Mouse (Mus musculus): ENCODE results near the gene Tsku.

DNA sequence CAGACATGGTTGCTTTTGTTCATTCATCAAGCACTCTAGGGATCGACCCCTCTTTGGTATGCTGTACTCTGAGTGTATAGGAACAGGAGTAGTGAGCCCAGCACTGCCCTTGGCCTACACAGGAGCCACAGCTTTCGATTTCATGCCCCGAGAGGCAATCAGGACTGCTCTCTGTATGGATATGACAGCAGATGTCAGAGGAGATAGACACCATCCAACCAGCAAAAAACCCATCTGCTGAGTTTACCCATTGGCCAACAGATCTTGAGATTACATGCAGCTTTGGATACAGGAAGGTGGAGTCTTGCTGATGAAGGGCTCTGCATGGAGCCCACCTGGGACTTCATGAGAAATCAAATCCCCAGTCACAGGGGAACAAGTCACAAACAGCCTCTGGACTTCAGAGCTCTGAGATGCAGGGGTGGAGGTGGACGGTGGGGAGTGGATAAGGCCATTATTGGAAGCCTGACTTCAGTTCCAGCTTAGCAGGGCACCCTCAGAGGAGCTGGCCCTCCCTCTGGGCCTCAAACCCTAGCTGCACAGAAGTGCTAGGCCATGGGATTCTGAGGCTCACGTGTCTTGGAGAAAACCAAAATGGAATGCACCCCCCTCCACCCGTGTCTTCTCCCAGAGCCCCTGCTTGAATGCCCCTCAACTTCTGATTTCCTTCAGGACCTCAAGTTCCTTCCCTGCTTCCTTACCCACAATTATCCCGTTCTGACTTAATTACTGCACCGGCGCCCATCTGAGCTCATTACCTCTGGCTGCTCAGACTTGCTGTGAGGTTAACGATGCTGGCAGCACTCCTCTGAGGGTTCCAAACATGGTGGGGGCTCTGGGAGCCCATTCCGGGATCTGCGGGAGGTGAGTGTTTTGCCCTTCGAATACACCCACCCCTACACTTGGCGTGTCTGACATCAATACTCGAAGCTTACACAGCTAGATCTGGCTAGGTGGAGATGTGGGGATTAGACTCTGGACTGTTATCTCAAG is 41.8 kb upstream of the Tsku start:
- no peak for TF ChIP-seq CTCF (IDR thresholded peaks at IDR 0.05; ENCODE audit: low read depth, low read length)
- no peak for TF ChIP-seq POLR2A (IDR thresholded peaks at IDR 0.05; ENCODE audit: insufficient read depth, low read length)

Measured in ES-Bruce4 (cell line).